Mouse (Mus musculus): ENCODE measurements around the gene Pttg1ip.

GRCm38 (mm10) chr10:77587091-77587775 lies 5.7 kb downstream of the Pttg1ip start:
- TF ChIP-seq CTCF (IDR thresholded peaks at IDR 0.05; ENCODE audit: insufficient read depth, low read length), result no peak
- TF ChIP-seq POLR2A (IDR thresholded peaks at IDR 0.05; ENCODE audit: borderline replicate concordance, extremely low read depth, low read depth, low read length), result no peak

Measured in lung, adult 2 months (tissue).